Mouse (Mus musculus) lung, adult 2 months (tissue): ENCODE data around the gene Eps15l1.

ENCODE experiments used
- CTCF ChIP-seq: fragments of 200-500 bp; IDR thresholded peaks from 2 replicates; pipeline ENCODE4 v1.5.1; 2011; ENCODE audit warnings: mild to moderate bottlenecking, low read length, control low read depth; ENCODE audit not compliant: insufficient read depth
- POLR2A ChIP-seq: fragments of 200-500 bp; IDR thresholded peaks from 2 replicates; pipeline ENCODE4 v1.6.1; 2011; ENCODE audit warnings: low read depth, mild to moderate bottlenecking, control low read depth, low read length, borderline replicate concordance; ENCODE audit errors: extremely low read depth

- TF ChIP-seq CTCF (no peak), POLR2A (no peak)
These were observed 37.2 kb upstream of the Eps15l1 start for GRCm38 (mm10) chr8:72458457-72458856.
